Mouse (Mus musculus): ENCODE measurements around the gene Zc3h18.

- TF ChIP-seq CTCF (IDR thresholded peaks at IDR 0.05), result no peak
- no peak for TF ChIP-seq EP300 (IDR thresholded peaks at IDR 0.05)
Measured at GRCm38 (mm10) chr8:122362967-122363366, 13.4 kb upstream of the Zc3h18 start.
